Mouse (Mus musculus) intestine, embryonic 14.5 days (tissue): ENCODE data around the gene Gnb5. TPM values are rescaled to one million over a fixed set of nuclear protein-coding genes. Genes with fewer than 3 reads are reported as not detected.

Source experiments
- ATAC-seq: fragments of 200-750 bp; cut with Nextera tagmentation; replicated peaks from 2 replicates; pipeline ENCODE4 v1.8.0; 2017; ENCODE audit warnings: low read depth, moderate number of reproducible peaks, moderate TSS enrichment, moderate library complexity; ENCODE audit not compliant: low FRiP score, low TSS enrichment
- DNase-seq: peaks from one replicate; pipeline ENCODE4 v3.0.0-alpha.2; 2018; ENCODE audit warnings: low spot score
- H3K27ac ChIP-seq: fragments of 300-500 bp; sonication (generic); 2 replicates; pipeline ENCODE4 v1.5.1; 2014; ENCODE audit warnings: low read depth, mild to moderate bottlenecking, control low read depth
- H3K27me3 ChIP-seq: fragments of 300-500 bp; sonication (generic); replicated peaks from 2 replicates; pipeline ENCODE4 v1.6.1; 2014; ENCODE audit warnings: low read length, control low read depth; ENCODE audit not compliant: control insufficient read depth, insufficient read depth
- H3K36me3 ChIP-seq: fragments of 300-500 bp; sonication (generic); 2 replicates; pipeline ENCODE4 v1.6.1; 2014; ENCODE audit warnings: low read length, control low read depth; ENCODE audit not compliant: control insufficient read depth, insufficient read depth
- H3K4me1 ChIP-seq: fragments of 300-500 bp; sonication (generic); replicated peaks from 2 replicates; pipeline ENCODE4 v1.6.1; 2014; ENCODE audit warnings: low read length, control low read depth, mixed read lengths; ENCODE audit not compliant: control insufficient read depth, insufficient read depth
- H3K4me2 ChIP-seq: fragments of 300-500 bp; sonication (generic); 2 replicates; pipeline ENCODE4 v1.6.1; 2014; ENCODE audit warnings: low read length
- H3K4me3 ChIP-seq: fragments of 300-500 bp; sonication (generic); 2 replicates; pipeline ENCODE4 v1.5.1; 2014; ENCODE audit warnings: low read depth, low read length, control low read depth, mixed read lengths
- H3K9ac ChIP-seq: fragments of 300-500 bp; sonication (generic); 2 replicates; pipeline ENCODE4 v1.6.1; 2014; ENCODE audit warnings: mild to moderate bottlenecking, low read length
- H3K9me3 ChIP-seq: fragments of 300-500 bp; sonication (generic); 2 replicates; pipeline ENCODE4 v1.6.1; 2016; ENCODE audit warnings: low read length, control low read depth; ENCODE audit not compliant: control insufficient read depth
- WGBS: fragments of 180-500 bp; shearing (Covaris S2); extraction: QIAGEN DNeasy Blood & Tissue Kit; methylation state at CpG from one replicate; pipeline ENCODE4 v1.1.7; 2014; 5-methylcytosine and 5-hydroxymethylcytosine counted together
- polyA plus RNA-seq: library from polyadenylated mRNA; unstranded; fragments of >200 nt; fragmentation: Nextera tagmentation; extraction: Ambion mirVana; gene quantifications from 2 replicates; pipeline ENCODE4 v1.2.1, GENCODE M21; 2014

Gene Gnb5
- polyA plus RNA-seq, 1 experiment from 2014 or later: 25.5 TPM

DNA sequence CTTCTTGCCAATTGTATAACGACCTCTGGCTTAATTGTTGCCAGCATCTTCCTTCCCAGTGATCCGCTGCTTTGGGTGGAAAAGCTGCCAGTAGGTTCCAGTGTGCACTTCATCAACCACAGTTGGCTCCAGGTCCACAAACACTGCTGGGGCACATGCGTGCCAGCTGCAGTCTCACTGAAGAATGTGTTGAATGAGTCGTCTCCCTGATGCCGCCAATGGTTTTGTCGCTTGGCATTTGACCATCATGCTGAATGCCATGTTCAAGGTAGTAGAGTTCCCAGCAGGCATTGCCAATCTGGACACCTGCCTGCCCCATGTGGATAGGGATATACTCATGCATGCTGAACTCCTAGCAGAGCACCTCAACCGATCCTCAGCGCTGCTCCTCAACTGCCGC is 69.5 kb downstream of the Gnb5 start:
- H3K4me3 ChIP-seq: no peak overlapping the region
- H3K36me3 ChIP-seq: no peaks in the 10 kb centered on the region
- no peak for DNase-seq
- no peaks in the 10 kb centered on the region for H3K4me1 ChIP-seq
- no peaks in the 10 kb centered on the region for H3K27me3 ChIP-seq
- no peak overlapping the region for H3K4me2 ChIP-seq
- no peak overlapping the region for H3K27ac ChIP-seq
- no peak overlapping the region for H3K9ac ChIP-seq
- ATAC-seq: no peak
- no peaks in the 10 kb centered on the region for H3K9me3 ChIP-seq
- 94% methylated on average over 9 of the region's 9 CpGs for WGBS

DNA sequence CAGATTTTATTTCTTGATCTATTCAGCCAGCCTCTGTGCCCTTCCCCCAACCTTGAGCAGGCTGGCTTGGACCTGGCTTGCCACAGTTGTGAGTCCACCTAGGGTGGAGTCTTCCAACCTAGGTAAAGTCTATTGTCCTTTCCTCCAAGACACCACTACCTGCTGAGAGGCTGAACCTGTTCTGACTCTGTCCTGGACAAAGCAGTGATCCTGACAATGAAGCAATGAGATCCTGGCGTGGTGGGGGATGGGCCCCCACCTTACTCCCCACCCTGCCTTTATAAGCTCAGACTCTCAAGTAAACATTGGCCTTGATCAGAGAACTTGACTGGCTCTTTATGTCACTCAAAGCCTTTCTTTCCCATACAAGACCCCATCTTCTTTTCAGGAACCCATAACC is 70.3 kb downstream of the Gnb5 start:
- H3K27me3 ChIP-seq: no peaks in the 10 kb centered on the region
- no peaks in the 10 kb centered on the region for H3K9me3 ChIP-seq
- ATAC-seq: no peak
- no peaks in the 10 kb centered on the region for H3K4me1 ChIP-seq
- WGBS: 73% methylated on average over 1 of the region's 1 CpGs
- no peak for DNase-seq
- no peak overlapping the region for H3K27ac ChIP-seq
- H3K4me3 ChIP-seq: no peak overlapping the region
- no peak overlapping the region for H3K9ac ChIP-seq
- H3K36me3 ChIP-seq: no peaks in the 10 kb centered on the region
- no peak overlapping the region for H3K4me2 ChIP-seq

DNA sequence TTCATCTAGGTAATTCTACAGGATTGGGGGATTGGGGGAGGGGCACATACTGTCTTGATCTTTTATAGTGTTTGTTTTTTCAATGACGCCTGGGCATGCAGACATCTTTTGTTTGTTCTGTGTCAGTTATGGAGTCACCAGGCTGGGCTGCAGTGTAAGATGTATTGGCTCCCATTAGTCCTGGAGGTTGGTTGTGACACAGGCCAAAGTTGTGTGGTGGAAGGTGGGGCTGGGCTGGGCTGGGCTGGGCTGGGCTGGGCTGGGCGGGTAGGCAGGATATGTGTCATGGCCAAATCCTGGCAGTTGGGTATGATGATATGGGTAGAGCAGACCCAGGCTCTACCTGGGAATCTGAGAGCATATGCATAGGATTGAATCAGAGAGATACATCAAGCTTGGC is 72.7 kb downstream of the Gnb5 start:
- H3K4me1 ChIP-seq: no peaks in the 10 kb centered on the region
- WGBS: 75% methylated on average over 2 of the region's 2 CpGs
- DNase-seq (no peak), ATAC-seq (0 out of 2 replicates have a peak, but pooled peaks have one; percentile 27)
- H3K27me3 ChIP-seq: no peaks in the 10 kb centered on the region
- H3K4me3 ChIP-seq: no peak overlapping the region
- no peak overlapping the region for H3K9ac ChIP-seq
- no peak overlapping the region for H3K4me2 ChIP-seq
- H3K9me3 ChIP-seq: no peaks in the 10 kb centered on the region
- no peak overlapping the region for H3K27ac ChIP-seq
- no peaks in the 10 kb centered on the region for H3K36me3 ChIP-seq

DNA sequence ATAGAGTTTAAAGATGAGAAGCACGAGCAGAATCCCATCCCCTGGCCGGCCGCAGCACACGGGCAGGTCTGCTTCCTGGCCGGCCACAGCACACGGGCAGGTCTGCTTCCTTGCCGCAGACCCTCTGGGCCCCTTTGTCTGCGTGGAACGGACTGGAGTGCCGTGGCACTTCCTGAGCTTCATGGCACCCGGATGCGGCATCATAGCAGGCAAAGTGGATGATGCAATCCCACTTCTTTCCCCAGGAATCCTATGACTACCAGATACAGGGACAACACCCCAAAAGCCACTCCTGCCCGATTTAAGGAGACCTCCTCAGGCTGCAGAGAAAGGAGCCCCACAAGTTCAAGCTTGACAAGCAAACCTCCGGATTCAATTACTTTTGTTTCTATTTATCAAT is 76.7 kb downstream of the Gnb5 start:
- ATAC-seq: no peak
- Histone ChIP-seq H3K4me3 (no peak overlapping the region), H3K27ac (no peak overlapping the region), H3K4me2 (no peak overlapping the region), H3K9me3 (no peaks in the 10 kb centered on the region), H3K36me3 (peaks cover 22% of the 10 kb centered on the region), H3K27me3 (no peaks in the 10 kb centered on the region), H3K9ac (no peak overlapping the region), H3K4me1 (no peaks in the 10 kb centered on the region)
- WGBS: 93% methylated on average over 14 of the region's 14 CpGs
- no peak for DNase-seq

DNA sequence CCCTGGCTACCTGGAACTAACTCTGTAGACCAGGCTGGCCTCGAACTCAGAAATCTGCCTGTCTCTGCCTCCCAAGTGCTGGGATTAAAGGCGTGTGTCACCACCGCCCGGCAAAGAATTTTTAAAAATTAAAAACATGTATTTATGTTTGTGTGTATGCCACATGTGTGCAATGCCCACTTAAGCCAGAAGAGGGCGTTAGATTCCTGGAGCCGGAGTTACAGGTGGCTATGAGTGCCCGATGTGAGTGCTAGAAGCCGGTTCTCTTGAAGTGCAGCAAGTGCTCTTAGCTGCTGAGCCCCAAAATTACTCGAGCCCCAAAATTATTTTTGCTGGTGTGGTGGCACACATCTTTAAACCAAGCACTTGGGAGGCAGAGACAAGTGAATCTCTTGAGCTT is 77.7 kb downstream of the Gnb5 start:
- DNase-seq (no peak), ATAC-seq (no peak)
- H3K4me3 ChIP-seq: no peak overlapping the region
- H3K4me2 ChIP-seq: no peak overlapping the region
- H3K9me3 ChIP-seq: no peaks in the 10 kb centered on the region
- peaks cover 28% of the 10 kb centered on the region for H3K36me3 ChIP-seq
- H3K27me3 ChIP-seq: no peaks in the 10 kb centered on the region
- 82% methylated on average over 9 of the region's 9 CpGs for WGBS
- no peak overlapping the region for H3K27ac ChIP-seq
- no peaks in the 10 kb centered on the region for H3K4me1 ChIP-seq
- H3K9ac ChIP-seq: no peak overlapping the region

DNA sequence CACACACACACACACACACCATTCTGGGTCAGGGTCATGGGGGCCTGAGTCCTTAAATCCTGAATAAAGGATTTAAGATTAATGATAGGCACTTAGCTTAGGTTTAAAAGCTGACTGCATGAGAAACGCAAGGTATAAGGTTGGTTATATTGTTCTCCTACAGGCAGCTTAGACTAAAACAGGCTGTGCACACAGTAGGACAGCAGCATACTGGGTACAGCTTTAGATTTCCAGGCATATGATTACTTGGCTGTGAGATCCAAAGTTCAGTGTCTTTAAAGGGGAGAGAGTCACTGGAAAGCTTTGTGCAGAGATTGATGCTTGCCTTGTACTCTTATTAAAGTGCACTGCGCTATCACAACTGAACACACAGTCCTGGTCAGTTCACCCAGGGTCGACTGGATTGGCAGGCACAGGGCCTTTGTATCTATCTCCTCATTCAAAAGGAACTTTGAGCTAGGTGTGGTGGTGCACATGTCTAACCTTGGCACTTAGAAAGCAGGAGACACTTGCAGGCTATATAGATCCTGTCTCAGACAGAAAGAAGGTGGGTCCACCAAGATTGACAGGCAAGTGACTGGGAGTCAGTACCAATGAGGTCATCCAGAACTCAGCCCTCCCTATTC is 78.4 kb downstream of the Gnb5 start:
- Histone ChIP-seq H3K36me3 (peaks cover 34% of the 10 kb centered on the region), H3K9ac (no peak overlapping the region), H3K27me3 (no peaks in the 10 kb centered on the region), H3K9me3 (no peaks in the 10 kb centered on the region), H3K4me1 (no peaks in the 10 kb centered on the region), H3K27ac (no peak overlapping the region), H3K4me3 (no peak overlapping the region), H3K4me2 (no peak overlapping the region)
- ATAC-seq: peak; percentile 27; the same call in 1 of the 2 replicates
- 82% methylated on average over 3 of the region's 3 CpGs for WGBS
- DNase-seq: no peak

DNA sequence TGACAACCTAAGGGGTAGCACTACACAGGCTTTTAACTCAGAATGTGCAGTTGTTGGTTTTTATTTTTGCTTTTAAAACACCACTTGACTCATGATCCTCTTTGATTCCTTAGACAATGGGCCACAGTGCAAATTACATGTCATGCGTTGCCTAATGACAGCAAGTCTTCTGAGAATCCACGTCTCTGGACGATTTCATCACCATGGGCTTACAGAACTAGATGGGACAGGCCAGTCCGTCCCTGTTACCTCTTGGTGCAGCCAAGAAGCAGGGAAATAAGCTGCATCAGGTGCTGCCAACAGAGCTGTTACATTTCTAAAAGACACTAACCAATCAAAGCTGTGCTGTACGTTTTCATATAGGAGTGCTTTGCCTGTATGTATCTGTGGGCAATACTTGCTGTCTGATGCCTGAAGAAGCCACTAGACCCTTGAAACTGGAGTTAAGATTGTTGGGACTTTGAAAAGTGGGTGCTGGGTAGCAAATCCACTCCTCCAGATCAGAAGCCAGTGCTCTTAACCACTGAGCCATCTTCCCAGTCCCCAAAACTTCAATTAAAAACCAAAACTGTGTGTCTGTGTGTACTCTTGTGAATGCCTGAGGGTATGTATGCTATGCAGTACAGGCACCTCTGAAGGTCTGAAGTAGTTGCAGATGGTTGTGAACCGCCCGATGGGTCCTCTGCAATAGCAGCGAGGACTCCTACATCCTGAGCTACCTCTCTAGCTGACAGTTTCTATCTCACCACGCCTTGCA is 79.3 kb downstream of the Gnb5 start:
- Histone ChIP-seq H3K9ac (no peak overlapping the region), H3K4me2 (no peak overlapping the region), H3K27me3 (no peaks in the 10 kb centered on the region), H3K4me1 (no peaks in the 10 kb centered on the region), H3K9me3 (no peaks in the 10 kb centered on the region), H3K36me3 (peaks cover 43% of the 10 kb centered on the region), H3K27ac (no peak overlapping the region), H3K4me3 (no peak overlapping the region)
- DNase-seq: no peak
- WGBS: 85% methylated on average over 9 of the region's 9 CpGs
- ATAC-seq: no peak

DNA sequence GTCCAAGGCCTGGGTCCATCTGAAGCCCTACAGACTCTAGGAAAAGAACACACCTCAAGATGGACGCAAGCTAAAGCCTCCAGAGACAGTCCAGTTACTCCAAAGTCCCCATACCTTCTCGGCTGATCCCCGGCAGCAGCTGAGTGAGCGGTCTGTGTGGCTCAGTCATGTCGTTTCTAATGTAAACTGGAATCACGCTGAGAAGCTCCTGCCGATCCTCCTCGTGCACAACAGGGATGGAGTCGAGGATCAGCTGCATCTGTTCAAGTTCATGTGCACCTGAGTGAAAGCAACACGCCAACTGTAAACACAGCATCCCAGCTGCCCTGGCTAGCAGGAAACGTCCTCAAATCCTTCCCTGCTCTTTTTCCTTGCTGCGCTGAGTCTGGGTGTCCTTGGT is 87.2 kb downstream of the Gnb5 start:
- ATAC-seq: no peak
- H3K4me2 ChIP-seq: no peak overlapping the region
- H3K36me3 ChIP-seq: peaks cover 95% of the 10 kb centered on the region
- DNase-seq: no peak
- H3K4me3 ChIP-seq: no peak overlapping the region
- no peak overlapping the region for H3K27ac ChIP-seq
- 68% methylated on average over 12 of the region's 12 CpGs for WGBS
- no peaks in the 10 kb centered on the region for H3K27me3 ChIP-seq
- no peaks in the 10 kb centered on the region for H3K4me1 ChIP-seq
- no peak overlapping the region for H3K9ac ChIP-seq
- H3K9me3 ChIP-seq: no peaks in the 10 kb centered on the region
